In genomic region chr8:125291932-125292717, GRCm38 (mm10) we compare ENCODE assay signal across 11 mouse cellular contexts.
DNase-seq lines count a peak whose midpoint lies in the region; ATAC-seq and TF ChIP-seq lines count a peak whose summit lies in the region.
"Had no signal": no experiment of that assay in that cellular context is flagged by ENCODE, and none has a peak within 500 bp of the region (broad histone marks: within the 10 kb centered on the region; RNA-seq: fewer than 3 reads in every experiment).

No protein-coding gene starts in this region.

- no peak overlapping the region for H3K4me3 ChIP-seq in forebrain, postnatal 0 days (ENCODE audit: low read depth, low read length)
- H3K4me3 ChIP-seq in forebrain, embryonic 16.5 days (replicated peaks; ENCODE audit: low read length): no peak overlapping the region
- no peak overlapping the region for H3K4me3 ChIP-seq in stomach, embryonic 15.5 days (replicated peaks)
- H3K4me3 ChIP-seq: megakaryocyte, embryonic 14.5 days had no signal

- 72% methylated on average over 22 of the region's 22 CpGs for WGBS in forebrain, postnatal 0 days
- WGBS in forebrain, embryonic 16.5 days: 72% methylated on average over 22 of the region's 22 CpGs
- WGBS in stomach, embryonic 15.5 days: 64% methylated on average over 22 of the region's 22 CpGs

- H3K4me1 ChIP-seq in forebrain, postnatal 0 days (ENCODE audit: insufficient read depth): no peaks in the 10 kb centered on the region
- peaks cover 17% of the 10 kb centered on the region for H3K4me1 ChIP-seq in forebrain, embryonic 16.5 days (replicated peaks; ENCODE audit: control insufficient read depth, insufficient read depth, low read length)
- peaks cover 25% of the 10 kb centered on the region; the same call in 1 of the 2 replicates for H3K4me1 ChIP-seq in stomach, embryonic 15.5 days

- peak; percentile 38 for TF ChIP-seq CTCF in forebrain, postnatal 0 days (IDR thresholded peaks at IDR 0.05; ENCODE audit: low read depth)

- no peaks in the 10 kb centered on the region for H3K27me3 ChIP-seq in forebrain, postnatal 0 days (ENCODE audit: insufficient read depth, low read length)
- no peaks in the 10 kb centered on the region for H3K27me3 ChIP-seq in forebrain, embryonic 16.5 days (replicated peaks; ENCODE audit: control insufficient read depth, insufficient read depth, low read length)
- H3K27me3 ChIP-seq in stomach, embryonic 15.5 days (replicated peaks): no peaks in the 10 kb centered on the region

- DNase-seq in forebrain, postnatal 0 days: no peak
- DNase-seq in lung, postnatal 10 days: peak; percentile 42
- DNase-seq in lung, adult 18-20 months: no peak
- DNase-seq in heart, postnatal 10 days: peak; percentile 61 to 63
- DNase-seq in yolk sac, embryonic 10.5 days (ENCODE audit: low spot score): no peak
- DNase-seq in retina, postnatal 1 day: no peak
- DNase-seq: embryo, embryonic 11 days; thymus, postnatal 4 days had no signal

- no peak for ATAC-seq in forebrain, postnatal 0 days
- no peak for ATAC-seq in forebrain, embryonic 16.5 days
- no peak for ATAC-seq in stomach, embryonic 15.5 days (ENCODE audit: insufficient read depth, low FRiP score, low read depth)

- no peaks in the 10 kb centered on the region for H3K9me3 ChIP-seq in forebrain, postnatal 0 days (ENCODE audit: low read length)
- H3K9me3 ChIP-seq in forebrain, embryonic 16.5 days (ENCODE audit: control insufficient read depth, low read length): no peaks in the 10 kb centered on the region
- H3K9me3 ChIP-seq in stomach, embryonic 15.5 days: no peaks in the 10 kb centered on the region

- no peak overlapping the region for H3K27ac ChIP-seq in forebrain, postnatal 0 days (ENCODE audit: low read depth, low read length)
- H3K27ac ChIP-seq in forebrain, embryonic 16.5 days (ENCODE audit: low read length): no peak overlapping the region
- H3K27ac ChIP-seq in stomach, embryonic 15.5 days: peak overlapping the region; percentile 88

- intact Hi-C loops in heart, postnatal 10 days (cut with DNase I): loop anchor here (2.0 to 5.0 kb wide), 3 partner anchors 75 to 107 kb away; no protein-coding TSS in a partner anchor

- H3K36me3 ChIP-seq in forebrain, postnatal 0 days (ENCODE audit: insufficient read depth): no peaks in the 10 kb centered on the region
- no peaks in the 10 kb centered on the region for H3K36me3 ChIP-seq in forebrain, embryonic 16.5 days (ENCODE audit: control insufficient read depth, insufficient read depth)
- no peaks in the 10 kb centered on the region for H3K36me3 ChIP-seq in stomach, embryonic 15.5 days

- no peak overlapping the region for H3K4me2 ChIP-seq in forebrain, postnatal 0 days (ENCODE audit: low read depth)
- no peak overlapping the region for H3K4me2 ChIP-seq in forebrain, embryonic 16.5 days (ENCODE audit: low read length)
- no peak overlapping the region for H3K4me2 ChIP-seq in stomach, embryonic 15.5 days

- H3K9ac ChIP-seq in forebrain, postnatal 0 days: no peak overlapping the region
- H3K9ac ChIP-seq in forebrain, embryonic 16.5 days (replicated peaks; ENCODE audit: low read depth, low read length): no peak overlapping the region
- no peak overlapping the region for H3K9ac ChIP-seq in stomach, embryonic 15.5 days

Comparison
In these comparisons a context has a peak if more than half of its experiments do, and no peak if none do; other contexts are left out.
1. DNase-seq: peak in lung, postnatal 10 days (single experiment) and heart, postnatal 10 days (2 of 2); none in forebrain, postnatal 0 days (single experiment), lung, adult 18-20 months (0 of 2), yolk sac, embryonic 10.5 days (single experiment) and retina, postnatal 1 day (single experiment).